Mouse (Mus musculus) heart, adult 18-20 months (tissue): ENCODE data around the gene Ccl25. TPM values are rescaled to one million over a fixed set of nuclear protein-coding genes. Genes with fewer than 3 reads are reported as not detected.
"Not testable (repeated sequence)": the region's sequence is repeated elsewhere in the genome, so short reads cannot be mapped to it uniquely, and the experiment has no call there.

Source experiments
- DNase-seq, 2 experiments: peaks; one replicate each; pipeline ENCODE4 v3.0.0; 2021 to 2022; ENCODE audit warnings: mixed read lengths in 1 of 2
- total RNA-seq, 2 experiments: library from RNA; stranded (reverse); gene quantifications; 2 replicates each; pipeline ENCODE4 v1.2.3; 2021

Ccl25 gene
- total RNA-seq, 2 experiments from 2014 or later = 2.7 to 3.1 TPM

GRCm38 (mm10) chr8:4340207-4340606, 15.2 kb downstream of the Ccl25 start:
- DNase-seq = no peak

GRCm38 (mm10) chr8:4347661-4348060, 22.7 kb downstream of the Ccl25 start:
- no peak for DNase-seq

- DNase-seq = no peak
These were observed 23.3 kb downstream of the Ccl25 start for GRCm38 (mm10) chr8:4348275-4348674.

GRCm38 (mm10) chr8:4349335-4349734, 24.3 kb downstream of the Ccl25 start:
- DNase-seq = no peak

DNA sequence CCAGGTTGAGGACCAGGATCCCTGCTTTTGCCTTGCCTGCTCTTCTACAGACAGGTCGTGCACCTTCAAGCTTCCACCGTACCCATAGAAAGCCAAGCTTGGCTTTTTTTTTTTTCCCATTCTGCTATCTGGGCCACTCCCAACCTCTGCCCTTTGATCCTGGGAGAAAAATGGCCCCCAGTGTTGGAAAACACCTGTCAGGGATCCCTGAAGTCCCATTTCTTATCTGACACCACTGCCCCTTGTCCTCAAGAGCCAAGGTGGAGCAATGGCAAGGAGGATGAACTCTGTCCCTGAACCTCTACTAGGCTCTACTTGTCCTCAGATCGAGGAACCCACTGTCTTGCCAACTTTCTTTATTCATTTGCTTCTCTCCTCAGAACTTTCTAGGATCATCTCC, 25.6 kb downstream of the Ccl25 start:
- DNase-seq = no peak

DNA sequence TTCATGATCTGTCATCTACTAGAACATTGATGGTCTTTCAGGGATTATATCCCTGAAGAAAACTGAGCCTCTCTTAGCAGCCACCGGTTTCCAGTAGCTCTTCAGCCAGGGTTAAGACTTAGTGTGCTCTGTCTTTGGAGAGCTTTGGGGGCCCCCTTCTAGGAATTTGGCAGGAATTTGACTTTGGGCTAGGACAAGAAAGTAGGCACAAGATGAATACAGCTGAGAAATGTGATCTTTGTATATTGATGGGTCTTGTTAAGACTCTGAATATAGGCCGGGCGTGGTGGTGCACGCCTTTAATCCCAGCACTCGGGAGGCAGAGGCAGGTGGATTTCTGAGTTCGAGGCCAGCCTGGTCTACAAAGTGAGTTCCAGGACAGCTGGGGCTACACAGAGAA, 27.6 kb downstream of the Ccl25 start:
- DNase-seq = not testable (repeated sequence)

DNA sequence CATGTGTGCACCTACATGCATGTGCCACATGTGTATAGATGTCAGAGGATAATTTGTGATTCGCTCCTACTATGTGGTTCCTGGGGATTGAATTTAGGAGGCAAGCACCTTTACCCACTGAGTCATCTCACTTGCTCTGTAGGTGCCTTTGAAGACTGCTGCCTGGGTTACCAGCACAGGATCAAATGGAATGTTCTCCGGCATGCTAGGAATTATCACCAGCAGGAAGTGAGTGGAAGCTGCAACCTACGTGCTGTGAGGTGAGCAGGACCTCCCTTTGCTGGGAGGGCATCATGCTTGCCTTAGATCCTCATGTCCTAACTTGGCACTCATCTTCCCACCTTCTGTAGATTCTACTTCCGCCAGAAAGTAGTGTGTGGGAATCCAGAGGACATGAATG, 28.7 kb downstream of the Ccl25 start:
- DNase-seq = no peak

- DNase-seq = no peak
These were observed 29.5 kb downstream of the Ccl25 start for GRCm38 (mm10) chr8:4354516-4354915.

GRCm38 (mm10) chr8:4355455-4355854, 30.4 kb downstream of the Ccl25 start:
- DNase-seq = no peak

DNA sequence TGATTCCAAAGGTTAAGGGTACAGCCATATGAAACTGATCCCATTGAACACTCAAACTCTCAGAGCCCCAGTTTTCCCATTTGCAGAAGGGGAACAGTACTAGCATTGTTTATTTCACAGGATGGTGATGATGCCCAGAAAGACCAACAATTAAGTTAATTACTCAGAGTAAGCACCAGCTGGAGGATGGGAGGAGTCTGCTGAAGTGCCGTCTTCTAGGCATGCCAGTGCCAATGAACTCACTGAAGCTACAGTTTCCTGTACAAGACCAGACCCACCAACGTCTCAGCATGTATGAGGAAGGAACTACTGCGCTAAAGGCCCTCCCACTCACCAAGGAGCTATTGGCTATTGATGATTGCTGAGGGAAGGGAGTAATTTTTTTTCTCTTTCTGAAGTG, 34.4 kb downstream of the Ccl25 start:
- DNase-seq = no peak

DNA sequence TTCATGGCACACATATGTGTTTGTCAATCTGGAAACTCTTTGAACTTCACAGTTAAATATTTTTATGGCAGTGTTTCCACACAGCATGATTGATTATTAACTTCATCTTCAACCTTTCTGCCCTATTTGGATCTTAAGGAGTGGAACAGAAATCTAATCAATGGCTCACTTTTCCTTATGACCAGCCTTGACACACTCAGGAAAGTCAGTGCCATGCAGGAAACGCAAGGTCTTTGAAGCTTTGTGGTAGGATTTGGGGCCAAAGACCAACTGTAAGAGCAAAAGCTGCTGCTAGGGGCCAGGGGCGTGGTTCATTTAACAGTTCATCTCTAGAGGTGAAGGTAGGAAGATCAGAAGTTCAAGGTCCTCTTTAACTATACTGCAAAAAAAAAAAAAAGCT, 35.9 kb downstream of the Ccl25 start:
- DNase-seq = no peak

GRCm38 (mm10) chr8:4366189-4366588, 41.2 kb downstream of the Ccl25 start:
- no peak for DNase-seq

- DNase-seq = peak in 1 of 2 experiments; percentile 26
These were observed 42.8 kb downstream of the Ccl25 start for GRCm38 (mm10) chr8:4367808-4368207.

GRCm38 (mm10) chr8:4368470-4368869, 43.5 kb downstream of the Ccl25 start:
- DNase-seq = no peak

GRCm38 (mm10) chr8:4370078-4370477, 45.1 kb downstream of the Ccl25 start:
- peak; percentile 54 to 71 for DNase-seq

DNA sequence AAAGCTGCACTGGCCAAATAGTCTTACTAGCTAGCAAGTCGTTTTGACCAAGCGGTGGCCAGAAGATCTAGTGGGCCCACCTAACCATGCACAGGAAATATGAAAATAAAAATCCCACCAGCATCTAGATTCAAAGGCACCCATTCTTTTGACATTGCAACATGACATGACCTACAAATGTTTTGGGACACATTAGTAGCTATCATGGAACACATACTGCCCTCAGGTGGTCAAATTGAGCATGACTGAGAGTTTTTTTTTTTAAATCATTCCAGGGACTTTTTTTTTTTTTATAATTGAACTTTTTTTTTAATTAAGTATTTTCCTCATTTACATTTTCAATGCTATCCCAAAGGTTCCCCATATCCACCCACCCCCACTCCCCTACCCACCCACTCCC, 47.6 kb downstream of the Ccl25 start:
- no peak for DNase-seq

GRCm38 (mm10) chr8:4401442-4401841, 76.4 kb downstream of the Ccl25 start:
- no peak for DNase-seq

DNA sequence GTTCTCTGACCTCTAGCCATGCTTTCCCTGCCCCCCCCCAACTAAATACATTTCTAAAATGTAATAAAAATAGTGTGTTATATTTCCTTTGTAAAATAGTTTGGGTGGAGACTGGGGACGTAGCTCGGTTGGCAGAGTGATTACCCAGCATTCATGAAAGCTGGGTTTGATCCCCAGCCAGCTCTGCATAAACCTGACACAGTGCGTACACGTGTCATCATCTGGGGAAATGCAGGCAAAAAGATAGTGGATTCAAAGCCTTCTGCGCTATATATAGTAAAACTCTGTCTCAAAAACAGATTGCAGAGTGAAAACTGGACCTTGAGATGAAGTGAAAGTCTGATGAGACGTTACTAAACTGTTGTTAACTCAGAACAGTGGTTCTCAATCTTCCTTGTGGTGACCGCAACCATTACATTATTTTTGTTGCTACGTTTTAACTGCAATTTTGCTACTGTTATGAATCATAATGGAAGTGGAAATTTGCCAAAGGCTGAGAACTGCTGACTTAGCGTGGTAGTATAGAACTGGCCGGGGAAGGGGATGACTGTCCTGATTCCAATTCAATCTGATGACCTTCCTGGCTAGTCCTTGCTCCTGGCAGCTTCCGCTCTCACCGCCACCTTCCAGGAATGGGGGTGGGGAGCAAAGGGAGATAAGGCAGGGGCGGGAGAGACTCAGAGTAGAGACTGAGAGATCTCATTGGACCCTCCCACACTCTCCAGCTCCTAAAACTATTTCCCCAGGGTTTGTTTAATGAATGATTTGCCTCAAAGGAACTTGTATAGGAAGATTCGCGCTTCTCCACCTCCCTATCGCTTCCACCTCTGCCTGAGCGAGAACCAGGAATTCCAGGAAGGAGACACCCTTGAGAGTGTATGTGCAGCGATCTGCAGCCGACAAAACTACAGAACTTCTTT, 79.2 kb downstream of the Ccl25 start:
- peak; percentile 36 to 40 for DNase-seq

DNA sequence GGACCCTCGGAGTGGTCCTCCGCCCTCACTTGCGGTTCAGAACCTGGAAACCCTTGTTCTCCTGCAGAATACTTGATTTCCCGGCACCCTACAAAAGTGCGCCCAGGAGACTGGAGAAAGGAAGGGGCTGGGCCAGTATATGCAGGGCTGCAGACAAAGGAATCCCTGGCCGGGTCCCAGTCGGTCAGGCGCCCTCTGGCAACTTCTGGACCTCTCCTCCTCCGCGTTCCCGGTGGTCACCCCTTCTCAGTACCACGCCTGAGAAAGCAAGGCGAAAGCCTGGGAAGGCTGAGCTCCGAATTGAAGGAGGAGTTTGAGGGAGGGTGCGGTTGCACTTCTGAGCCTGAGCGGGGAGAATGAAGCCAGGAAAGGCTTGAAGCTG, 79.9 kb downstream of the Ccl25 start:
- DNase-seq = peak; percentile 37 to 48

- not testable (repeated sequence) for DNase-seq
These were observed 83.4 kb downstream of the Ccl25 start for GRCm38 (mm10) chr8:4408425-4408824.
